Mouse (Mus musculus) liver, adult 10 weeks (tissue): ENCODE results near the gene Mrps33. TPM values are rescaled to one million over a fixed set of nuclear protein-coding genes. Genes with fewer than 3 reads are reported as not detected.

Source experiments
- polyA plus RNA-seq: library from polyadenylated mRNA; stranded (reverse); fragments of 350-450 nt; fragmentation: Illumina TruSeq; extraction: RNeasy Lipid Tissue Mini Kit (QIAGEN cat#74804); gene quantifications from one replicate; pipeline ENCODE4 v1.2.3, GENCODE M21; 2014; ENCODE audit warnings: low read depth, low replicate concordance

The Mrps33 gene
- polyA plus RNA-seq, result 121 TPM

DNA sequence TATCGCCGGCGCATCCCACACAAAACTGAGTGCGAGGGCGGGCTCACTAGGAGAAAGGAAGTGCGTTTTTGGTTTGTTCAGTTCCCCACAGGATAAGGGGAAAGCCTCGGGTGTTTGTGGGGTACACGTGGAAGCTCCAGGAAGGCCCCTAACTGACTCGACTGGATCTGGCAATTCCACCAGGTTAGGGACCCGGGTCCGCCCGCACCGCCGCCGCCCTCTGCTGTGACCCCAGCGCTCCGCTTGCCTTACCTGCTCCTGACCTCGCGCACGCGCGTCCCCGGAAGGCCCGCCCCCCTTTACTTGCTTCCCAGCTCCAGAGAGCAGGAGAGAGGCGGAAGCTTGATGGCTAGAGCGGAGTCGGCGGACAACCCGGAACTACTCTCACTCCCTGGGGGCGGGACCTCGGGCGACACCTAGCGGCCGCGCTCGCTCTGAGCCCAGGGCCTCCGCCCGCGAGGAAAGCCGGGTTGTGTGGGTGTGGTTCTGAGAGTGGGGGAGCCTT, at the start of gene Mrps33:
Mrps33 (minus strand) TSS at position 377 of the 505 bp plus-strand sequence.

Other genes starting within 250 kb of the Mrps33 start
- 5.3 TPM for gene Adck2, start 237.1 kb downstream of the Mrps33 start, polyA plus RNA-seq
- not detected for gene Gm42420, start 225.2 kb downstream of the Mrps33 start, polyA plus RNA-seq
- gene Ndufb2, start 218.4 kb downstream of the Mrps33 start, polyA plus RNA-seq, result 91.9 TPM
- gene Braf, start 85.5 kb downstream of the Mrps33 start, polyA plus RNA-seq, result 12.0 TPM
- gene Tmem178b, start 62.3 kb upstream of the Mrps33 start, polyA plus RNA-seq, result not detected